Mouse (Mus musculus): ENCODE data around the gene Rab3a.

Gene Rab3a

DNA sequence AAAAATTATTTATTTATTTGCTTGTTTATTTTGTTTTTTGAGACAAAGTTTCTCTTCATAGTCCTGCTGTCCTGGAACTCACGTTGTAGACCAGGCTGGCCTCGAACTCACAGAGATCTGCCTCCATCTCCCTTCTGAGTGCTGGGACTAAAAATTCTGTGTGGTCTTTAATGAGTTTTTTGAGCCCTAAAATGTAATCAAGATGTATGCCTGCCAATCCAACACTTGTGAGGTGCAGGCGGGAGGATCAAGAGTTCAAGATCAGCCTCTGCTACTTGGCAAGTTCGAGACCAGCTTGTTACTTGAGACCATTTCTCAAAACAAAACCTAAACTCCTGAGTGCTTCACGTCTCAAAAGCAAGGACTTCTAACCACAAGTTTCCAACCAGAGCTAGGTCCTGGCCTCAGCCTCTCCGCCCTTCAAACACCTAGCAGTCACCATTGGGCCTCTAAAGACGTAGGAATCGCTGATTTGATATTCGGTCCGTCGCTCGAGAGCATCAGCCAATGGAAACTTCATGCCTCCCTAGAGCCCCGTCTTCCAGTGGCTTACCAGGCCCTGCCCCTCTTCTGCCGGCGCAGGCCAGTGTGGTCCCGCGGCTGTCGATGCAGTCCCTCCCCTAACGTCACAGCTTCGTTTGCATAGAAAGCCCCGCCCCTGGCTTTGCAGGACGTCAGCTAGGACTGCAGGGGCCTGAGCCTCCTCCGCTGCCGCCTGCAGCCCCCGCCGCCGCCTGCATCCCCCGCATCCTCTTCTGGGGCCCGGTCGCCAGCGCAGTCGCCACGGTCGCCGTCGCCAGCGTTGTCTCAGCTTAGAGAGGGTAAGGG is at the start of gene Rab3a:
Rab3a (plus strand) TSS at position 637 of the 828 bp plus-strand sequence.
- peak; percentile 97 to 99 for DNase-seq

DNA sequence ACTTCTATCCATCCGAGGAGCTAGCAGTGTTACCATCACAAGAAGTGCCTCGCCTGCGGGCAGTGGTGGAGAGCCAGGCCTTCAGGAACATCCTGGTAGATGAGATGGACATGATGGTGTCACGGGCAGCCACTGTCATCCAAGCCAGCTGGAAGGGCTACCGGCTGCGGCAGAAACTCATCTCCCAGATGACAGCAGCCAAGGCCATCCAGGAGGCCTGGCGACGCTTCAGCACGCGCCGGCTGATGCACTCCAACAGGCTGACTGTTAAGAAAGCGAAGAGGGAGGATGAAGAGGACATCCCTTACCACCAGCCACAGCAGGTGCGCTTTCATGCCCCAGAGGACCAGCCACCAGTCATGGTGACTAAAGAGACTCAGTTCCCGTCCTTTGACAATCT is 46.2 kb upstream of the Rab3a start:
- DNase-seq: no peak

DNA sequence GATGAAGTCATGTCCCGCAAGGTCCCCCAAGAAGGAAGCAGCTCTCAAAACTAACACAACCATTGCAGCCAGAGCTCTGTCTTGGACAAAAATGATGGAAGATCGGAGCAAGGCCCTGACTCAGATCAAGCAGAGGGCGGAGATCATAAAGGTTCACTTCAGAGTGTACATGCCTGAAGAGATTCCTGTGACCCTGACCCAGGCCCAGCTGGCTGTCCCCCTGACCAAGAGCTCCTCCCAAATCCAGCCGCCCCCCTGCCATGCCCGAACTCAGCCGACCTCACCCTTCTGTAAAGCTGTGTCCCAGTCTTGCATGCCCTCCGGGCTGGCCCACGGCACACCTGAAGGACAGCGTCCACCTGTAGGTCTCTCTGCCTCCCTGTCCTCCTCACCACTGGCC is 44.7 kb upstream of the Rab3a start:
- DNase-seq: no peak

DNA sequence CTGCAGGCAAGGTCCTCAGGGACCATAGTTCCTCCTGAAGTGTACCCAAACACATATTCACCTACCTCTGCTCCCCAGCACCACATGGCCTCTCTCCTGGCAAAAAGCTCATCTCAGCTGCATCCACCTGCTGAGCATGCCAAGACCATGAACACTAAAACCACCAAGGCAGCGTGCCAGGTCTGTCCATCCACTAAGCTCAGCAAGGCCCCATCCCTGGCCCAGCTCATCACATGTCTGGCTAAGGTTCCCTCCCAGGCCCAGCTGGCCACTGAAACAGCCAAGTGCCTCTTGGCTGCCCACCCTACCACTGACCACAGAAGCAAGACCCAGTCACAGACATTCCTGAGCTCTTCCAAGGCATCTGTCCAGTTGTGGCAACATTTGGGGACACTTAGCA is 44.2 kb upstream of the Rab3a start:
- no peak for DNase-seq

DNA sequence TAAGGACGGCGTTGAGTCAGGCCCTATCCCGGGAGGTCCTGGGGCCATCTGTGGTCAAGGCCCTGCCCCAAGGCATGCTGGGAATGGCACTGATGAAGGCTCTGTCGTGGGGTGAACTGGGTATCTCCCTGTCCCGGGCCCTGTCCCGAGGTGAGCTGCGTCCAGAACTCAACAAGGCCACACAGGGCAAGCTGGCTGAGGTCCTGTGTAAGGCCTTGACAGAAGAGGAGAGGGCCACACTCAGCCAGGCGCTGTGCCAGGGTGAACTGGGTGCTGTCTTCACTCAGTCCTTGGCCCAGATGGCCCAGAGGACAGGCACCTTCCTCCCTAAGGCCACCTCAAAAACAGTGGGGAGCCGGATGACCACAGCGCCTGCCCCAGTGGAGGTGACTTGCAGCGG is 43.4 kb upstream of the Rab3a start:
- no peak for DNase-seq

DNA sequence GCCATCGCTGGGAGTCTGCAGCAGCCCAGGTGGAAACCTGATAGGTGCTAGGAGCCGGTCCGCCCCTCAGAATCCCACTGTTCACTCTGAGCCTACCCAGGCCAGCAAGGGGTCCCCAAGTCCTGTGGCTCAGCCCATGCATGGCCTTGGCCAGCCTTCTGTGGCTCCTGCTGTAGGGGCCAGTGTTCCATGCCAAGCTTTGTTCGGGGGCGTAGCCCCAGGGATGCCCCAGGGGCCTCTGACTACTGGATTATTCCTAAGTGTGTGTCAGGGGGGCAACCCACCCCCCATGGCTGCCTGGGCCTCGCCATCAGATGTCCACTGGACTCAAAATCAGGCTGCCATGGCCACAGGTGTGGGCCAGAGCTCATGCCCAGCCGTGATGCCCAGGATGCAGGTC is 40.5 kb upstream of the Rab3a start:
- DNase-seq: no peak

DNA sequence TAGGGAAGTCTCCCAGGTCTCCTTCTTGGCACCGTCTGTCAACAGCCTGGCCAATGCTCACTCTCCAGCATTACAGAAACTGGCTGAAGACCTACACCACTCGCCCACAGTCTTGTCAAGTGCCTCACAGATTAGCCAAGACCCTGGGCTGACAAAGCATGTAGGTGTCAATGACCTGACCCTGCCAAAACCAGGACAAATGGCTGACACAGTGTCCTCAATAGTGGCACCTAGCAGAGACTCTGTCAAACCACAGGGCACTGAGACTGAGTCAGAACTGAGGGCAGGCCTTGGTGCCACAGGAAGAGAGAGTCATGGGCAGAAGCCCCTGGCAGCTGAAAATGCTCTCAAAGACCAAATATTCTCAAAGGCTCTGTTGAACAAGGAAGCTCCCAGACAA is 39.4 kb upstream of the Rab3a start:
- DNase-seq: no peak

DNA sequence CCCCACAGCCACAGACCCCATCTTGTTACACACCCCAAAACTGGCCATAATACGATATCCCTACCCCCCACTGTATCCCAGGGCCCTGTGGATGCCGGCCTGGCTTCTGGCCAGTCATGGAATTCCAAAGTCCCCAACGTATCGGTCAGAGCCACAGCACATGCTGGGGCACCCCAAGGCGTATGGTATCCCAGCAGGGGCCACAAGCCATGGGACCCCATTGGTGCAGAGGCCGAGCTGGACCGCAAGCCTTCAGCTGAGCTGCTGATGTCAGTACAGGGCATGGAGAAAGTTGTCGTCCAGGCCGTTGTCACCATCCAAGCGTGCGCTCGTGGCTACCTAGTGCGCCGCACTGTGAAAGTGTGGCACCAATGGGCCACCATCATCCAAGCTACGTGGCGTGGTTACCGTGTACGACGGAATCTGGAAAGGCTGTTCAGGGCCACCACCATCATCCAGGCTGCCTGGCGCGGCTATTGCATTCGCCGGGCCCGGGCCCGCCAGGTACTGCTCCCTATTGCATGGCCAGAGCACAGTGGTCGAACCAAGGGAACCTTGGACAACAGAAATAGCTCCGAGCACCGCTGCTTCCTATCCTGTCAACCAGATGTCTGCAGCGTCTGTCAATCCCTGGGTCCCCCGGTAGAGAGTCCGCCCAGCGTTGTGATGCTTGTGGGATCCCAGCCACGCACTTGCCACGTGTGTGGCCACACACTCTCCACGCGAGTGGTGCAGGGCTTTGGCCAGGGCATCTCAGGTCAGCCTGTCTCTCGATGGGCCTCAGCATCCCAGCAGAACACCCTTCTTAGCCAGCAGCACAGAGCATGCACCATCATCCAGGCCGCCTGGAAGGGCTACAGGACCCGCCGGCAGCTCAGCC is 37.7 kb upstream of the Rab3a start:
- DNase-seq: no peak

DNA sequence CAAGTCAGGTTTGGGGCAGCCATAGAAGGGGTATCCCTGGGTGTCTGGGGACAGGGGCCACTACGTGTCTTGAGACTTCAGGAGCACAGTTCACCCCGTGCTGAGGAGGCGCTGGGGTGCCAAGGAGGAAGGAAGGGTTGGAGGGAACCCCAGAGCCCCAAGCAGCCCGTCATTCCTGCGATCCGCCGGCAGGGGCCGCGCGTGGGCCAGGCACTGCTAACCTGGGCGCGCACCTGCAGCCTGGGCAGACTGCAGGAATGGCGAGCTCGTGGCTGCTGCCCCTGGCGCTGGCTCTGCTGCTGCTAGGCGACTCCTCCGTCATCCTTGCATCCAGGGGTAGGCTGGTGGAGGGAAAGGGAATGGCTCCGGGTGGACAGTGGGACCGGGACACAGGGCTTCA is 36.2 kb upstream of the Rab3a start, which contains the start of gene Gm3336:
Gm3336 (plus strand) TSS at position 247 of the 400 bp plus-strand sequence.
- DNase-seq: peak; percentile 63 to 74

DNA sequence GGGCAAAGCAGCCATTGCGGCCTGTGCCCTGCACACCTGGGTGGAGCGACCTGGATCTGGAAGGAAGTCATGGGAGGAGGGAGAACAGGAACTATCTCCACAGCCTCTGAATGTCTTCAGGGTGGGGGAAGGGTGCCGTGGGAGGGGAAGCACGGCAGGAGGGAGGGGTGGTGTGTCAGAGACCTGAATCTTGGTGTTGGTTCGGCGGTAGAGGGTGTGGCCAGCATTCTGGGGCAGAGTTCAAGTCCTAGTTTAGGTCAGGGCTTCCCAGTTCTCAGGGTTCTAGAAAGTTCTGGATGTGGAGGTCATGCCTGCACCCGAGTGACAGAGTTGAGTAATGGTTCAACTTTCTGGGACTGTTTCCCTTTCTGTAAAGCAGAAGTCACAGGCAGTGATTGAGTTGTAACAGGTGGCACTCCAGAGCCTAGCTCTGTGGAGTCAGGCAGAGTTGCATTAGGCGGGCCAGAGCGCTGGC is 34.6 kb upstream of the Rab3a start:
- DNase-seq: no peak

DNA sequence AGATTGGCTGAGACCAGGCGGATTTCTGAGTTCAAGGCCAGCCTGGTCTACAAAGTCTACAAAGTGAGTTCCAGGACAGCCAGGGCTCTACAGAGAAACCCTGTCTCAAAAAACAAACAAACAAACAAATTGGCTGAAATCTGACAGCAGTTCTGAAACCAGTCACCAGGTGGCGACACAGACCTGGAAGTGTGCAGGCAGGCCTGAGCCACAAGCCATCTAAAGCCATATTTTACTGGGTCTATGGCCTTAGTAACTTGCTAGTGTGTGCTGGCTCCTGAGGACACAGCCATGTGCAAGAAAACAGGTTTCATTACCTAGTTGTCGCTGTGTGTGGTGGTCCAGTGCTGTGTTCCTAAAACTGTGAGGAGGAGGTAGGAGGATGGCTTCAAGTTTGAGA is 33.7 kb upstream of the Rab3a start:
- DNase-seq: peak; percentile 72 to 91

DNA sequence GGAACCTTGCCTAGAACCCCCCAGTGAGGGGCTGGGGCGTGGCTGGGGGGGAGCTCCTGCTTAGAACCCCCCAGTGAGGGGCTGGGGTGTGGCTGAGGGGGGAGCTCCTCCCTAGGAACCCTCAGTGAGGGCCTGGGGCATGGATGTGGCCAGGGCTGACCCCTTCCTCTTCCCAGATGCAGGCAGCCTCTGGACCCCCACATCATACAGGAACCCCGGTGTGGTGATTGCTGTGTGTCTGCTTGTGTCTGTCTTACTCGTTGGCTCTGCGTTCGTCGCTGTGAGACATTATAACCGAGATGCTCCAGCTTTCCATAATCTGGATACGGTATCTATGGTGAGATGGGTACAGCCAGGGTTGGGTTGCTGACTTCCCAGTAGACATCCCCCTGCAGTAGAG is 32.9 kb upstream of the Rab3a start:
- no peak for DNase-seq

DNA sequence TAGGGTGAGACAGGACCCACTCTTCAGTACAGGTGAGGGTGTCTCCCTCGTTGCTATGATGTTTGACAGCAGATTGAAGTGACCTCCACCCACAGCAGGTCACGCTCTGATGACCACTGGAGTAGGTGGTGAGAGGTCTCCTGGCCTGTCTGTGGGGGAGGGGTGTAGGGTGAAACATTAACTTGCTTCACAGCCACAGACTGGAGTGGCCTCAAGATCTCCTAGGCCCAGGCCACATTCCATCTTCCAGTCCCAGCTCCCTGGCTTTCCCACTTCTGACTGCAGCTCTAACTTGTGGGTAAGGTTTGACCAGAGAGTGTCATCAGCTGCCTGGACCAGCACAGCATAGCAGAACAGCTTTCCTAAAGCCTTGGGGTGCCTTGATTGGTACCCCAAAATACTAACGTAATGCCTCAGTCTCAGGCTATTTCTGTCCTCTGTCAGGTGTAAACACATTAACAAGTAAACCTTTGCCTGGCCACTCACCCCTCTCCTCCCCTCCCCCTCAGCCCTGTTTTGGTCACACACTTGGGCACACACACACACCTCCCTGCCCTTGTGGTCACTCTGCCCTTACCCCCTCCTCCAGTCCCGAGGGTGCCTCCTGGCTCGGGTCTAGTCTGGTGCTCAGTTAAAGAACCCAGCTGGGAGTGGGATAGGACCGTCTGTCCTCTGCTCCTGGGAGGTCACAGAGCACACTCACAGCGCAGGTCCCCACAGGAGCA is 30.8 kb upstream of the Rab3a start, which contains the start of gene Pde4c:
Pde4c (plus strand) TSS at position 235 of the 725 bp plus-strand sequence.
- peak; percentile 95 to 97 for DNase-seq

DNA sequence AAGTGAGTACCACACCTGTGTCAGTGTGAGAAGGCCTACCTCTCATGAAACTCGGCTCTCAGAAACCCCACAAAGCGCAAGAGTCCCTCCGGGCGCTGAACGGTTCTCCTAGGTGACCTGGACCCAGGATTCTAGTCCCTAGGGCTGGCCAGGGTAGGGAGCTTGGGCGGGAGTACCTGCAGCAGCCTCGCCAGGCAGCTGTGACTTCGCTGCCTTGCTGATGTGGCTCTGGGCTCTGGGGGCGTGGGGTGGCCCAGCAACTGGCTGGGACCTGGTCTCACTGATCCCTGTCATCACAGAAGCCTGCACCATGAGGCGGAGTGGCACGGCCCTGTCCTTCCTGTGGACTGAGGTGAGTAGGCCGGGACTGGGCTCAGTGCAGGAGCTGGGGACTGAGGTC is 30.3 kb upstream of the Rab3a start:
- no peak for DNase-seq

DNA sequence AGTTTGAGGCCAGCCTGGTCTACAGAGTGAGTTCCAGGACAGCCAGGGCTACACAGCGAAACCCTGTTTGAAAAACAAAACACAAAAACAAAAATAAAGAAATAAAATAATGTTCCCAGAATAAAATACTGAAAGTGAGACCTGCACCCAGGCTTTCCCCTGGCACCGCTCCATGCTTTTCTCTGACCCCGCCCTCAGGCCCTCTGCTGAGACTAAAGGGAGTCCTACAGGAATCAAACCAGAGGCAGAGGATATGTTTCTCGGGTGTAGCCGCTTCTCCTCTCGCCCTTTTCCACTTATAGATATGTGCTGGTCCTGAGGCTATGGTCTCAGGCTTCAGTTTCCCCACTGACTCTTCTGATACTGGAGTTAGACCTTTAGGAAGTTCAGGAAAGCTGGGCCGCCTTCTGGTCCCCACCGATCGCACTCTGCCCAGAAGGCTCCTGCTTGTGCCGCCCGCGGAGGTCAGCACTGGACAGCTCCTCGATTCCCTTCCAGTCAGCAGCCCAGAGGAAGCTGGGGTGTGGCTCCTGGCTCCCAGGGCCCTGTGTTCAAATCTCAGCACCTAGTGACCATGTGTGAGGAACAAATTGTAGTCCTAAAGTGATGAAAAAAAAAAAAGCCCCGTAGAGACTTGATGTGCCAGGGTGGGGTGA is 28.6 kb upstream of the Rab3a start:
- peak in 1 of 2 experiments; percentile 72 for DNase-seq

DNA sequence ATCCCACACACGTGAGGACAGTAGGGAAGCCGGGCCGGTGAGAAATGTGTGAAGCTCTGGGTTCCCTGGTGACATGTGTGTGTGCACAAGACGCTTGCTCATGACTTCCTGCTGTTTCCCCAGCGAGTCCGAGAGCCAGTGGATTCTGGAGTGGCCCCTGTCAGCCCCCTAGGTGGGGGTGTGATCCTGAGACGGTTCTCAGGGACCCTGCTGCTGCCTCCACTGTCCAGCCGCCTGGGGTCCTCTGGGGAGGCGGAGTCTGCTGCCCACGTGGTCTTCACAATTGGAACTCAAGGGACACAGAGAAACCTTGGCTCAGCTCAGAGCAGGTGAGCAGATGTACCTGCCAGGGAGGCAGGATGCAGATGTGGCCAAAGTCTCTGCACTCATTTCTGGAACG is 27.8 kb upstream of the Rab3a start:
- DNase-seq: no peak

DNA sequence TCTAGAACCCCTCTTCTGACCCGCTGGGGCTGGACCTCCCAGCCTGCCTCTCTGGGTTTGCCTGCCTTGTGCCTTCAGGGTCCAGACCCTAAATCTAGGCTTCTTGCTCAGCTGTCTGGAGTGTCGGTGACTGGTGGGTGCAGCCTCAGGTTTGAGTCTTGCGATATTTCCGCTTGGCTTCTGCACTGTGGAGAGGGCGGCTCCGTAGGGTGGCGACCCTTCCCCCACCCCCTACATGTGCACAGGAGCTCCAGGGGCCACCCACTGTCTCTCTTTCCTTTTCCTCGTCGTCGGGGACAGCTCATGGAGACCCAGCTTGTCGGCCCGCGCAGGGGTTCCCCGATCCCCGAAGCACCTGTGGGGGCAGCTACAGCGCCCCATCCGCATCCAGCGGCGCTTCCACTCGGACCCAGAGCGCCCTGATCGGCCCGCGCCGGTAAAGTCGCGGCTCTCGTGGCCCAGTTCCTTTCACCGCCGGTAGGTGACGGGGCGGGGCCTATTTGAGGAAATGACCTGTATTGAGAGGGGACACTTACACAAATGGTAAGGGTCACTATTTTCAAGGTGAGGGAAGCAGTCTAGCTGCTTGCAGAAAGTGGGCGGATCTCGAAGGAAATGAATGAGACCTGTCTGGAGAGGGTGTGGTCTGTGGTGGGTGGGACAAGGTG is 24.5 kb upstream of the Rab3a start:
- no peak for DNase-seq

DNA sequence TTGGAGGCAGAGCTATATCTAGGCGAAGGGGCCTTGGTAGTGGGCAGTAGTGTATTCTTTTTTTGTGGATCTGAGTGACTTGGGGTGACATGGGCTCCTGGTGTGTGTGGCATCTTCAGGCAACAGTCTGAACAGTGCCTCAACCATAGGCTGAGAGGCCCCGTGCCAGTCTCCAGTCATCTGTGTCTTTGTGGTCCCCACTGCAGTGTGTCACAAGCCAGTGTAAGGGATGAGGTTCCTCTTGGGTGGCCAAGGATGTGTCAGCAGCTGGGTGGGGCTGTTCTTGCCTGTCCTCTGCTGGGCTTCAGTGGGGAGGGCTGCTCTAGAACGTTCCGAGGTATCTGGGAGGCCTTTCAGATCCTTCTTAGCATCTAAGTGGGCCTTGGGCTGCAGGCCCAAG is 23.5 kb upstream of the Rab3a start:
- DNase-seq: no peak

DNA sequence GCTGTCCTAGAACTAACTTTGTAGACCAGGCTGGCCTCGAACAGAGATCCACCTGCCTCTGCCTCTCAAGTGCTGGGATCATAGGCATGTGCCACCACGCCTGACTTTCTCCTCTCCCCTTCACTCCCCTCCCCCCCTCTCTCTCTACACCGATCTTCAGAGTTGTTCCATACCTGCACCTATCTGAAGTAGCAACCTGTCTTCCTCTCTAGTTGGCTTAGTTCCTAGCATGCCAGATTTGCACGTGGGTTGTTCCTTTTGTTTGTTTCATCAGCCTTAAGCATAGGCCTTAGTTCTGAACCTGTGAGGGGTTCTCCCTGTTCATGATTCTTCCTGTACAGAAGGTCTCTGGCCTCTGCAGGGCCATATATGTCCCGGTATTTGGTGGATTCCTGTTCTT is 16.8 kb upstream of the Rab3a start:
- no peak for DNase-seq

DNA sequence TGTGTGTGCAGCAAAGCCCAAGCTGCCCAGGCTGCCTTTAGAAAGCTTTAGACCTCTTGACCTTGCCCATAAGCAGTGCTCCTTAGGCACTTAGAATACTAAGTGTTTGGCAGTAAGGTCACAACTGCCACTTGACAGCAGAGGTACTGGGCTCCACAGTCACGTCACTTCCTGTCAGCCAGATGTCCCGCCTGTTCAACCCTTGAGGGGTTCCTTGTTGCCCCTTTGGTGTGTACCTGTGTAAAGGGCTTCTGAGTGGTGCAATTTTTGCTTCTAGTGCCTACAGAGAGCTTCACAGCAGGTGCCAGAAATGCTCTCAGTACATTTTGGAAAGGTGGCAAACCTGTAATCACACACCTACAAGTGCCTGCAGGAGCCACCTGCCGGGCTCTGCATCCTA is 16.3 kb upstream of the Rab3a start:
- DNase-seq: no peak

DNA sequence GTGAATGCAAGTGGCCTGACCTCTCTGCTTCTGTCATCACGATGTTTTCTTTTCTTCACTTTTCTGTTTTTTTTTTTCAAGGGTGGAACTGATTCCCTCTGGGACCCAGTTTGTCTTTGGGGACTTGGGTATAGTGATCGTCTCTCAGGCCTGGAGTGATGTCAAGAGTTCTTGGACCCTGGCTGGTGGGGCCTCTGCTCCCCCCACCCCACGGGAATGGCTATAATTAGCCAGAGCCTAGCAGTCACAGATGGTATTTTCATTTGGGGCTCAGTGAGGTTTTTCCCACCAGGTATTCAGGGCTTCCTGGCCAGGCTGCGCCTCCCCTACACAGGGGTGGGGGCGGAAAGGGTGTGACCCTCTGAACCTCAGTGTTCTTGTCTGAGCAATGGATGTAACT is 12.8 kb upstream of the Rab3a start:
- DNase-seq: no peak

DNA sequence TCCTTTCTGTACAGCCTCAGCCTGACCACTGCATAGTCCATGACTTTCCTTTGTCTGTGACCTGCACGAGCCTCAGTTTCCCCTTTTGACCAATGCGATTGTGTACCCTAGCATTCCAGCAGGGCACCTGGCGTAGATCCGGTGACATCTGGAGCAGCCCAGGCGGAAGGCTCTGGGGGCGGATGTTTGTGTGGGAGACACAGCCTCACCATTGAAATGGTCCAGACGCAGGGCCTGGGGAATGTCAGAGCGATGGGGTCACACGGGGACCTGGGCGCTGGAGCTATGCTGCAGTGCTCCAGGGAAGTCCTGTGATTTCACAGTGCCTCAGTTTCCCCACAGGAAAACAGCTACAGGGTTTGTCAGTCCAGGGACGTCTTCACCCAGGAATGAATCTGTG is 12.3 kb upstream of the Rab3a start:
- DNase-seq: no peak
